Mouse (Mus musculus): ENCODE data around the gene Tmem175.

The Tmem175 gene

DNA sequence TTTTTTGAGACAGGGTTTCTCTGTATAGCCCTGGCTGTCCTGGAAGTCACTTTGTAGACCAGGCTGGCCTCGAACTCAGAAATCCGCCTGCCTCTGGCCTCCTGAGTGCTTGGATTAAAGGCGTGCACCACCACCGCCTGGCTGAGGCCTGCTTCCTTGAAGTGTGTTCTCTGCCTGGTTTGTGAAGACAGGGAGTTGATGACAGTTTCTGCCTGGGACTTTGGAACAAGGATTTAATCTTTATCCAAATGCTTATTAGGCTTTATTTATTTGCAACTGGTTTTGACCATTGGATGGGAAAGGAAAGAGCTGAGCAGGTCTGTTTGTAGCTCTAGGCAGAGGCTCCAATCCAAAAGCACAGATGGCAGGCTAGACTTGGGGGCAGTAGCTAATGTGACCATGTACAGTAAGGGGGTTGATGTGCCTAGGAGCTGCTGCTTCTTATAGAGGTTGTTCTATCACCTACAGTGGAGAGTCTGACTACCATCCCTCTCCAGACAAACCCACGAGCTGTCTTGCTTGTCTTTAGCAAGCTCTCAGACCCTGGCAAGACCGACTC is 48.8 kb downstream of the Tmem175 start:
- in situ Hi-C loops (cut with MseI, MboI): no loop called here

DNA sequence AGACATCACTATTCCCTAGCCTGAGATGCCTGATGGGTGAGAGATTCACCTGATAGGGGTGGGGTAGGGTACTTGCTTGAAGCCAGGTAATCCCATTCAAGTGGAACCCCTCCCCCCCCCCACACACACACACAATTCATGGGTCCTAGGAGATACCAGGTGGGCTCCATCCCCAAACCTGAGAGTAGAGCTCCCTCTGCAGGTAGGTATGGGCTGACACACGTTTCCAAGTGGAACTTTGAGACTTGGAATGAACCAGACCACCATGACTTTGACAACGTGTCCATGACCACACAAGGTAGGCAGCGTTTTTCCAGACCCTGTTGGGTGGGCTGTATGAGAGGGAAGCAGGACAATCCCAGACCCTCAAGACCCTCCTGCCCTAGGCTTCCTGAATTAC is 50.3 kb downstream of the Tmem175 start:
- in situ Hi-C loops (cut with MseI, MboI): no loop called here

DNA sequence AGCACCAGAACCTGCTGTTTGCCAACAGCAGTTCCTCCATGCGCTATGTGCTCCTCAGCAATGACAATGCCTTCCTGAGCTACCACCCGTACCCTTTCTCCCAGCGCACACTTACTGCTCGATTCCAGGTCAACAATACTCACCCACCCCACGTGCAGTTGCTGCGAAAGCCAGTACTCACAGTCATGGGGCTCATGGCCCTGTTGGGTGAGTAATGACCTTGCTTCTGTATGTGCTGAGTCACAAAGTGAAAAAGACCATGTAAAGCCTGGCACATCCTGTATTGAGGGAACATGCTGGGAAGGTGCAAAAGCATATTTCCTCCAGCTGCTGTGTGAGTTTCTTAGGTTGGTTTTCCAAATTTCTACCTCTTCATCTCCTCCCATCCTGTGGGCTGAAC is 51.3 kb downstream of the Tmem175 start:
- in situ Hi-C loops (cut with MseI, MboI): no loop called here

DNA sequence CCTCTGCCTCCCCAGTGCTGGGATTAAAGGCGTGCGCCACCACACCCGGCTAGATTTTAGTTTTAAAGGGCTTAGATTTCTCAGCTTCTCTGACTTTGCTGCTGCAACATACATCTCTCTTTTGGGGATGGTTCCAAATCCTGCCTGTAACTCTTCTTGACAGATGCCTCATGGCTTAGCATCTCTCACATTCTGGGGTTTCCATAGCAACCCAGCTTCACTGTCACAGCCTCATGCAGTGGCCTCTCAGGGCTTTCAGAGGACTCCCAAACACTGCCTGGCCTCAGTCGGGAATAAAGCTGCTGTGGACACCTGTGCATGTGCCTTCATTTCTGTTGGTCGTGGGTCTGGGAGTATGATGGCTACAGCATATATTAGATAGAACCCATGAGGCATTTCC is 59.5 kb downstream of the Tmem175 start:
- in situ Hi-C loops (cut with MseI, MboI): no loop called here

DNA sequence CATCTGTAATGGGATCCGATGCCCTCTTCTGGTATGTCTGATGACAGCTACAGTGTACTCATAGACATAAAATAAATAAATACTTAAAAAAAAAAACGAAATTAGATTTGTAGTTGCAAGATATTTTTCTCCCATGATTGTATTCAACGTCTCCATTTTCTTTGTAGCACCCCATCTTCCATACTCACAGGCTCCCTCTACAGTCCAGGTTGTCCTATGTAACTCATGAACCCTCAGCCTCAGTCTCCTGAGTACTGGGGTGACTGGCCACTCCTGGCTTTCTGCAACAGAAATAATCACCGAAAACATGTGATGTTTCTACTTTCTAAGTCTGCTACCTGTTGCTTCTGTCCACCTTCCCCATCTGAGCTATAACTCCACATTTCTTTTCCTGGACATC is 61.6 kb downstream of the Tmem175 start:
- in situ Hi-C loops (cut with MseI, MboI): no loop called here

DNA sequence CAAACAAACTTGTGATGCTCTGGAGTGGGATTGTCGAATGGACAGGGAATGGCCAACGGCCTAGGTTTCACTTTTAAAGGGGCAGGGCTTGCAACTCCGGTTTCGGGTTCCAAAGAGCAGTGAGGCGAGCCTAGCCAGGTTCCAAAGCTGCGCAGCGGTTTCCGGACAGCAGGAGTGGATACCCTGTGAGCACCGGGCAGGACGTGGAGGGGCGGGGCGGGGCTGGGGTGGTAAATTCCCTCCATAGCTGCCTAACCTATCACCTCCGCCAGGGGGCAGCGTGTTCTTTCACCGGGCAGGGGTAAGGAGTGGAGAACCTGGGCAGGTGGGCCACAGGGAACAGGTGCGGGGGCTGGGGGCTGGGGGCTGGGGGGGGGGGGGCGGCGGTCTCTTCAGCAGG is 62.7 kb downstream of the Tmem175 start, which contains the start of gene Fgfrl1:
TSS of gene Fgfrl1 (plus strand) at position 112 of the 400 bp plus-strand sequence.
- in situ Hi-C loops (cut with MseI, MboI): no loop called here

DNA sequence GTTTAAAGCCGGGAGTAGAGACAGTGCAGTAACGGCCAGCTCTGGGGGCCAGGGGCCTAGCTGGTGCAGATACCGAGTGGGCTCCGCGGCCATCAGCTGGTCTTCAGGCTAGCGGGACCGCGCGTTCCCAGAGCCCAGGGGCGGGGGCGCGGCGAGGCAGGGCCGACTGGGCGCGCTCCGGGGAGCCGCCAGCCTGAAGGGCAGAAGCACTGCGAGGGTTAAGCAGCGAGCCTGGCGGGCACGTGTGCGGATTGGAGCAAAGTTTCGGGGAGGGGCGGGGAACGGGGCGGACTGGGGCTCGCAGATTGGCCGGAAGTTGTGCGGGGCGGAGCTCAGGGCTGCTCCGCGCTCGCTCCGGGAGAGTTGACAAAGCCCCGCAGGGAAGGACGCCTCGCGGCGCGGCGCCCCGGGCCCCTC is 64.3 kb downstream of the Tmem175 start:
- in situ Hi-C loops (cut with MseI, MboI): no loop called here

DNA sequence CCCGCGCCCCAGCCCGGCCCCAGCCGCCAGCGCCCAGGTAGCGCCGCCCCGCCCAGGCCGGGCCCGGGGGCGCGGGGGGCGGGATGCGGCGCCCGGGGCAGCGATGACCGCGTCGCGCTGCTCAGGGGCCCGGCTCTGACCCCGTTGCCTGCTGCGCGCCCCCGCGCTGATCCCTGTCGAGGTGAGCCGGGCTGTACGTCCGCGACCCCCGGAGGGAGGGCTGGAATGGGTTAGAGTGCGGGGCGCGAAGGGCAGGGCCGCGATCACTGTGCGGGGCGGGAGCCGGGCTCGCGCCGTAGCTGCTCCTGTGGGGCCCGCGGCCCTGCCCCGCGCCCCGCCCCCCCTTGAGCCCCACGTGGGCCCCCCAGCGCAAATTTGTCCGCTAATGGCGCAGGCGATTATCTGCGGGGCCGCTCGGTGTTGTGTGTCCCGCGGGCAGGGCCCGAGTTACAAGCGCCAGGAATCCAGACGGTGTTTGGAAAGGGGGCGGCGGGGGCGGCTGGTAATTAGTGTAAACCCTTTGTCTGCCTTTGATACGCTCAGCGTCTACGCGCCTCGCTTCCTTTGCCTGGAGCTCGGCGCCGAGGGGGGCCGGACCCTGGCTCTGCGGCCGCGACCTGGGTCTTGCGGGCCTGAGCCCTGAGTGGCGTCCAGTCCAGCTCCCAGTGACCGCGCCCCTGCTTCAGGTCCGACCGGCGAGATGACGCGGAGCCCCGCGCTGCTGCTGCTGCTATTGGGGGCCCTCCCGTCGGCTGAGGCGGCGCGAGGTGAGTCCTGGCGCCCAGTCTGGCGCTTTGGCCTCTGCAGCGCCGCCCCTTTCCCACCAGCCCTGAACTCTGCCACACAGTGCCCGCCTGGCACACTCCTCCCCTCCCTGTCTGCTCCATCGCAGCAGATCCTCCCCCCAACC is 65.0 kb downstream of the Tmem175 start:
- in situ Hi-C loops (cut with MseI, MboI): no loop called here

DNA sequence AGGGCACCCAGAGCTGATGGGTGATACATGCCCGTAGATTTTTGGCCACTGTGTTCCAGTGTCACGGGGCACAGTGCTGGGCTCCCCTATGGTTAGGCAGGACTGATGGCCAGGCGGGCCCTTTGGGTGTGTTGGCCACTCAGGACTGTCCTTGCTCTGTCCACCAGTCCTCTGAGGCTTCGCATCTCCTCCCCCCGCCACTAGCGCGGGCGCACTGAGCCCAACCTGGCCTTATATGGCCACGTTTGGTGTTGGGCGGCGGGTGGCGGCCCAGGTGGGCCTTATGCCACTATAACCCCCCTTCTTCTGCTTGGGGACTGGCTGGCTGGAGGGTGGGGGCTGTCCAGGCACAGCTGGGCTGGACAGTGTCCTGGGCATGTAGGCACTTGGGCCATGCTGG is 66.3 kb downstream of the Tmem175 start:
- in situ Hi-C loops (cut with MseI, MboI): no loop called here

DNA sequence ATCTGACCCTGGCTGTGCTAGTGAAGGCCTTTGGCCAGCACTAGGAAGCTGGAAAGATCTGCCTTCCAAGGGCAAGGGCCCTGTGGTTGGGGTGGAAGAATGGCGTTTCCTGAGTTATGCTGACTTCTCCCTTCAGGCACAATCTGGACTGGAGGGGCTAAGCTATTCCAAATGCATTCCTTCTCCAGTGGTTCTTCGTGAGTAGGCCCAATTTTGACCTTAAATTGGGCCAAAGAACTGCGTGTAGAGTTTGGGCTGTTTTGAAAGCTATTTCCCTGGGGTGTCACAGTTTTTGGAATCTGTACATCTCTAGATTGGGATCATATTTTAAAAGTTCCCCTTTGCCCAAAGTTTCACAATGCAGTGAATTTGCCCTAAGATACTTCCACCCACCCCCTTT is 67.0 kb downstream of the Tmem175 start:
- in situ Hi-C loops (cut with MseI, MboI): no loop called here

DNA sequence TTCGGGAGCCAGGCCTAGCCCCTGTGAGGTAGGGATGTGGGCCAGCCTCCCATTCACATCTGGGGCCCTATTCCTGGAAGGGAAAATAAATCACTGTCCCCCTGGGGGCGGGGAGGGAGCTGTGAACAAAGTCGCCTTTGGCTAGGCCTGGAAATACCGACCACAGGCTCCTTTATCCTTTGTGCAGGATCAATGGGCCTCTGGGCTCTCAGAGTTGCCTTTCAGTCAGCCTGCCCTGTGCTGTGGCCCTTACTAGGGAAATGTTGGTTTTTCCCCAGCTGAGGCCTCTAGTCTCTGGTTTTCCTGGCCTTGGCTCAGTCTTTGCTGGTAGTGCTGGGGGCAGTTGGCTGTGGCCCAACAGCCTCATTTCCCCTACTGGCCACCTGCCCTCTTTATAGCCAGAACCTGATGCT is 67.8 kb downstream of the Tmem175 start:
- in situ Hi-C loops (cut with MseI, MboI): no loop called here
